Mouse (Mus musculus) brain, embryonic 14.5 days (tissue): ENCODE measurements at regions not wholly inside any gene's neighbourhood (a gene's known extent, or its start where the extent isn't known, plus 50 kb on each side); places are given as distances from the start of the nearest gene placed in this dataset.
A peak's percentile ranks its signal among the peaks of the same experiment; 100 is the strongest.

Experiments used
- DNase-seq: peaks from one replicate; pipeline ENCODE4 v3.0.0-alpha.2; 2011; ENCODE audit warnings: low read depth
- CTCF ChIP-seq: fragments of 200-500 bp; IDR thresholded peaks from 2 replicates; pipeline ENCODE4 v1.5.1; 2012; ENCODE audit warnings: inconsistent platforms, mild to moderate bottlenecking, moderate library complexity, borderline replicate concordance; ENCODE audit not compliant: insufficient read depth, insufficient read length; ENCODE audit errors: extremely low read depth
- POLR2A ChIP-seq: fragments of 200-500 bp; IDR thresholded peaks from 2 replicates; pipeline ENCODE4 v1.6.1; 2012; ENCODE audit warnings: mild to moderate bottlenecking, inconsistent platforms, borderline replicate concordance; ENCODE audit not compliant: poor library complexity, insufficient read depth, insufficient read length, severe bottlenecking; ENCODE audit errors: extremely low read depth

- DNase-seq = peak; percentile 85
- TF ChIP-seq POLR2A = no peak
- no peak for TF ChIP-seq CTCF
These were observed 715.4 kb upstream of the Cblb start for GRCm38 (mm10) chr16:51315608-51316007.

- DNase-seq = peak; percentile 53
These were observed 698.8 kb upstream of the Cblb start for GRCm38 (mm10) chr16:51332262-51332661.

GRCm38 (mm10) chr16:51334972-51335371 lies 696.1 kb upstream of the Cblb start:
- peak; percentile 53 for DNase-seq
- TF ChIP-seq POLR2A = no peak
- no peak for TF ChIP-seq CTCF

More at GRCm38 (mm10) chr16:51332262-51332661, 698.8 kb upstream of the Cblb start:
- TF ChIP-seq CTCF = no peak
- TF ChIP-seq POLR2A = no peak

GRCm38 (mm10) chr16:51347120-51347519 lies 683.9 kb upstream of the Cblb start:
- TF ChIP-seq CTCF = no peak
- DNase-seq = peak; percentile 30

- TF ChIP-seq POLR2A (no peak), CTCF (no peak)
- DNase-seq = peak; percentile 26
These were observed 678.9 kb upstream of the Cblb start for GRCm38 (mm10) chr16:51352151-51352550.

GRCm38 (mm10) chr16:51353791-51354190 lies 677.2 kb upstream of the Cblb start:
- TF ChIP-seq POLR2A = no peak
- no peak for TF ChIP-seq CTCF
- DNase-seq = peak; percentile 28

GRCm38 (mm10) chr16:51370070-51370469 lies 661.0 kb upstream of the Cblb start:
- TF ChIP-seq CTCF (no peak), POLR2A (no peak)
- DNase-seq = no peak

- no peak for TF ChIP-seq CTCF
- no peak for TF ChIP-seq POLR2A
- DNase-seq = peak; percentile 10
These were observed 644.6 kb upstream of the Cblb start for GRCm38 (mm10) chr16:51386456-51386855.

GRCm38 (mm10) chr16:51387498-51387897 lies 643.5 kb upstream of the Cblb start:
- TF ChIP-seq POLR2A (no peak), CTCF (no peak)
- peak; percentile 13 for DNase-seq

GRCm38 (mm10) chr16:51393871-51394270 lies 637.2 kb upstream of the Cblb start:
- no peak for TF ChIP-seq CTCF
- TF ChIP-seq POLR2A = no peak

More at GRCm38 (mm10) chr16:51393871-51394270, 637.2 kb upstream of the Cblb start:
- DNase-seq = no peak
